Mouse (Mus musculus) G1E-ER4 (cell line): Measurements from ENCODE around the gene Sdr39u1. TPM values are rescaled to one million over a fixed set of nuclear protein-coding genes. Genes with fewer than 3 reads are reported as not detected.

Experiments used
- GATA1 ChIP-seq: IDR thresholded peaks from one replicate; pipeline ENCODE4 v1.8.0; 2012; ENCODE audit warnings: low read length, inconsistent platforms
- polyA plus RNA-seq: library from polyadenylated mRNA; stranded (reverse); fragments of >175 nt; gene quantifications from 2 replicates; pipeline ENCODE4 v1.2.3, GENCODE M21; 2012

The Sdr39u1 gene
- polyA plus RNA-seq, 1 experiment, result not detected

GRCm38 (mm10) chr14:55852646-55853551 lies 47.2 kb downstream of the Sdr39u1 start:
- no peak for TF ChIP-seq GATA1

GRCm38 (mm10) chr14:55850885-55851284 lies 49.2 kb downstream of the Sdr39u1 start:
- TF ChIP-seq GATA1, result no peak

Other genes starting within 250 kb of the Sdr39u1 start
- 13.0 and 22.6 TPM in 2 replicates for gene Mdp1, start 239.8 kb downstream of the Sdr39u1 start, polyA plus RNA-seq
- gene Gmpr2, start 228.4 kb downstream of the Sdr39u1 start, polyA plus RNA-seq, result 24.5 and 33.3 TPM in 2 replicates
- gene Nedd8, start 228.2 kb downstream of the Sdr39u1 start, polyA plus RNA-seq, result 115 and 142 TPM in 2 replicates
- gene Tinf2, start 218.5 kb downstream of the Sdr39u1 start, polyA plus RNA-seq, result 44.5 and 52.2 TPM in 2 replicates
- 7.5 and 9.0 TPM in 2 replicates for gene Tgm1, start 186.4 kb downstream of the Sdr39u1 start, polyA plus RNA-seq
- gene Rabggta, start 178.0 kb downstream of the Sdr39u1 start, polyA plus RNA-seq, result 19.2 and 26.8 TPM in 2 replicates
- gene Dhrs1, start 154.6 kb downstream of the Sdr39u1 start, polyA plus RNA-seq, result 2.0 and 3.8 TPM in 2 replicates
- gene Nop9, start 154.6 kb downstream of the Sdr39u1 start, polyA plus RNA-seq, result 49.1 and 80.2 TPM in 2 replicates
- not detected in 2 replicates for gene Cideb, start 141.8 kb downstream of the Sdr39u1 start, polyA plus RNA-seq
- not detected in 2 replicates for gene Ltb4r2, start 138.9 kb downstream of the Sdr39u1 start, polyA plus RNA-seq
- 0.21 TPM in 1 of 2 replicates, not detected in the other for gene Ltb4r1, start 134.3 kb downstream of the Sdr39u1 start, polyA plus RNA-seq
- gene Adcy4, start 116.2 kb downstream of the Sdr39u1 start, polyA plus RNA-seq, result 0.01 and 0.06 TPM in 2 replicates
- gene Ripk3, start 111.4 kb downstream of the Sdr39u1 start, polyA plus RNA-seq, result 0.28 and 0.29 TPM in 2 replicates
- gene Nfatc4, start 77.1 kb downstream of the Sdr39u1 start, polyA plus RNA-seq, result 0.04 TPM in 1 of 2 replicates, not detected in the other
- 0.05 and 0.06 TPM in 2 replicates for gene Nynrin, start 46.3 kb downstream of the Sdr39u1 start, polyA plus RNA-seq
- gene Cbln3, start 15.9 kb downstream of the Sdr39u1 start, polyA plus RNA-seq, result 0.08 and 0.09 TPM in 2 replicates
- 15.0 and 15.8 TPM in 2 replicates for gene Khnyn, start 15.3 kb downstream of the Sdr39u1 start, polyA plus RNA-seq
- gene Cma1, start 44.4 kb upstream of the Sdr39u1 start, polyA plus RNA-seq, result not detected in 2 replicates
- gene Cma2, start 50.7 kb upstream of the Sdr39u1 start, polyA plus RNA-seq, result not detected in 2 replicates
- 0.05 and 0.10 TPM in 2 replicates for gene Mcpt1, start 117.7 kb upstream of the Sdr39u1 start, polyA plus RNA-seq
- gene Mcpt9, start 130.2 kb upstream of the Sdr39u1 start, polyA plus RNA-seq, result not detected in 2 replicates
- gene Mcpt2, start 141.7 kb upstream of the Sdr39u1 start, polyA plus RNA-seq, result 0.08 TPM in 2 replicates
- gene Mcpt4, start 162.0 kb upstream of the Sdr39u1 start, polyA plus RNA-seq, result not detected in 2 replicates
- gene Mcpt8, start 185.0 kb upstream of the Sdr39u1 start, polyA plus RNA-seq, result not detected in 2 replicates
- not detected in 2 replicates for gene Ctsg, start 202.3 kb upstream of the Sdr39u1 start, polyA plus RNA-seq
- gene Gzme, start 220.3 kb upstream of the Sdr39u1 start, polyA plus RNA-seq, result not detected in 2 replicates
- not detected in 2 replicates for gene Gzmd, start 232.3 kb upstream of the Sdr39u1 start, polyA plus RNA-seq